Comparison of ENCODE assay signal across 26 mouse cellular contexts in the genomic region with DNA sequence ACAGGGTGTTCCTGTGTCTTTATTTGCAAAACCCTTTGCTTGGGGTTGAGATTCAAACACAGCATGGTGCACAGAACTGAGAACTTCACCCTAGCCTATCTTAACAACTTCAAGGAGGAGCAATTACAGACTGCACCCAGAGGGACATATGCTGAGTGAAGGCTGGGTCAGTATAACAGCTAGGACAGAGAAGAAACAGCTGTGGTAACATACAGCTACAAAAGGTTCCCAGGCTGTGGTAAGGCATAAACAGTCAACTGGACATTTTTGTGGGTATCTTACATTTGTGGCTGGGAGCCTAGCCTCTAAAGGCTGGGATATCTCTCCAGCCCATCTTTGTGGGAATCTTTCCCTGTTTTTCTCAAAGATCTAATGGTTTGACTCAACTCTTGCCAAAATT.
A peak's percentile ranks its signal among the peaks of the same experiment; 100 is the strongest.
DNase-seq lines count a peak whose midpoint lies in the region; ATAC-seq and TF ChIP-seq lines count a peak whose summit lies in the region.
"Had no signal": no experiment of that assay in that cellular context is flagged by ENCODE, and none has a peak within 500 bp of the region (broad histone marks: within the 10 kb centered on the region; RNA-seq: fewer than 3 reads in every experiment).

No protein-coding gene starts in this region.

- no peak for TF ChIP-seq CTCF in kidney, adult 2 months (conservative IDR thresholded peaks at IDR 0.05; ENCODE audit: insufficient read depth, insufficient read length, low read depth, low read length)
- no peak for TF ChIP-seq CTCF in stomach, postnatal 0 days (IDR thresholded peaks at IDR 0.05; ENCODE audit: low read depth)

- no peak for TF ChIP-seq EP300 in stomach, postnatal 0 days (optimal IDR thresholded peaks at IDR 0.05)

- no peaks in the 10 kb centered on the region for H3K36me3 ChIP-seq in heart, embryonic 11.5 days (ENCODE audit: control insufficient read depth, insufficient read depth, low read length)
- no peaks in the 10 kb centered on the region for H3K36me3 ChIP-seq in kidney, embryonic 15.5 days
- no peaks in the 10 kb centered on the region for H3K36me3 ChIP-seq in kidney, adult 2 months (ENCODE audit: control insufficient read depth, insufficient read depth, low read length)
- H3K36me3 ChIP-seq in stomach, embryonic 16.5 days (ENCODE audit: control insufficient read depth, insufficient read depth, low read length) = no peaks in the 10 kb centered on the region
- H3K36me3 ChIP-seq in stomach, postnatal 0 days (ENCODE audit: control insufficient read depth, insufficient read depth, low read length) = no peaks in the 10 kb centered on the region
- H3K36me3 ChIP-seq: embryonic facial prominence, embryonic 12.5 days; forebrain, embryonic 12.5 days; forebrain, embryonic 15.5 days; G1E; heart, embryonic 10.5 days; hindbrain, embryonic 12.5 days; hindbrain, embryonic 15.5 days had no signal

- H3K27me3 ChIP-seq in heart, embryonic 11.5 days (ENCODE audit: control insufficient read depth, insufficient read depth, low read length) = no peaks in the 10 kb centered on the region
- H3K27me3 ChIP-seq in kidney, embryonic 15.5 days = no peaks in the 10 kb centered on the region
- H3K27me3 ChIP-seq in kidney, adult 2 months (replicated peaks; ENCODE audit: control insufficient read depth, insufficient read depth, low read length) = no peaks in the 10 kb centered on the region
- H3K27me3 ChIP-seq in stomach, embryonic 16.5 days (ENCODE audit: control insufficient read depth, insufficient read depth, low read length) = no peaks in the 10 kb centered on the region
- H3K27me3 ChIP-seq in stomach, postnatal 0 days (ENCODE audit: control insufficient read depth, insufficient read depth, low read length) = no peaks in the 10 kb centered on the region
- H3K27me3 ChIP-seq: CH12.LX; embryonic facial prominence, embryonic 12.5 days; forebrain, embryonic 12.5 days; forebrain, embryonic 15.5 days; hindbrain, embryonic 12.5 days; hindbrain, embryonic 15.5 days; Patski had no signal

- peak; percentile 23 for DNase-seq in heart, adult 11 months
- DNase-seq in kidney, postnatal 36 days = no peak
- peak; percentile 5 for DNase-seq in kidney, postnatal 10 days
- no peak for DNase-seq in kidney, adult 2 months
- DNase-seq in stomach, postnatal 0 days (ENCODE audit: low spot score) = no peak
- DNase-seq: adrenal gland, postnatal 10 days; adrenal gland, postnatal 36 days; B cell, adult 2 months; cerebellum, adult 18-20 months; cerebellum, adult 9-10 months; cerebellum, postnatal 14 days; gastrocnemius, postnatal 25 days; heart, adult 2 months had no signal

- no peak overlapping the region for H3K27ac ChIP-seq in heart, embryonic 11.5 days (ENCODE audit: low read depth, low read length)
- no peak overlapping the region for H3K27ac ChIP-seq in kidney, embryonic 15.5 days
- no peak overlapping the region for H3K27ac ChIP-seq in kidney, adult 2 months (ENCODE audit: insufficient read depth, low read depth, low read length)
- H3K27ac ChIP-seq in stomach, embryonic 16.5 days (ENCODE audit: low read length) = no peak overlapping the region
- no peak overlapping the region for H3K27ac ChIP-seq in stomach, postnatal 0 days (replicated peaks)
- H3K27ac ChIP-seq: embryonic facial prominence, embryonic 12.5 days; forebrain, embryonic 12.5 days; forebrain, embryonic 15.5 days; heart, adult 2 months; heart, embryonic 10.5 days; hindbrain, embryonic 12.5 days; hindbrain, embryonic 15.5 days had no signal

- no peaks in the 10 kb centered on the region for H3K9me3 ChIP-seq in heart, embryonic 11.5 days (replicated peaks; ENCODE audit: control insufficient read depth, low read length)
- H3K9me3 ChIP-seq in kidney, embryonic 15.5 days (replicated peaks) = no peaks in the 10 kb centered on the region
- no peaks in the 10 kb centered on the region for H3K9me3 ChIP-seq in stomach, embryonic 16.5 days (replicated peaks; ENCODE audit: control insufficient read depth, low read length)
- H3K9me3 ChIP-seq in stomach, postnatal 0 days (ENCODE audit: control insufficient read depth, low read length) = no peaks in the 10 kb centered on the region
- H3K9me3 ChIP-seq: embryonic facial prominence, embryonic 12.5 days; forebrain, embryonic 12.5 days; forebrain, embryonic 15.5 days; heart, embryonic 10.5 days; hindbrain, embryonic 12.5 days; hindbrain, embryonic 15.5 days had no signal

- no peak for ATAC-seq in heart, embryonic 11.5 days (replicated peaks; ENCODE audit: insufficient number of reproducible peaks, low FRiP score, low TSS enrichment)
- ATAC-seq in kidney, embryonic 15.5 days (replicated peaks; ENCODE audit: low FRiP score) = peak; percentile 66; the same call in 1 of the 2 replicates
- 0 out of 2 replicates have a peak, but pooled peaks have one; percentile 40 for ATAC-seq in stomach, embryonic 16.5 days (ENCODE audit: insufficient read depth, low FRiP score)
- no peak for ATAC-seq in stomach, postnatal 0 days (ENCODE audit: low FRiP score, low TSS enrichment)
- ATAC-seq: forebrain, embryonic 15.5 days; Patski had no signal

- H3K4me3 ChIP-seq in heart, embryonic 11.5 days (ENCODE audit: low read depth, low read length) = no peak overlapping the region
- H3K4me3 ChIP-seq in kidney, embryonic 15.5 days (replicated peaks) = no peak overlapping the region
- H3K4me3 ChIP-seq in kidney, adult 2 months (ENCODE audit: insufficient read depth, low read depth, low read length) = no peak overlapping the region
- H3K4me3 ChIP-seq in stomach, embryonic 16.5 days (replicated peaks; ENCODE audit: low read length) = no peak overlapping the region
- no peak overlapping the region for H3K4me3 ChIP-seq in stomach, postnatal 0 days (ENCODE audit: low read depth, low read length)
- H3K4me3 ChIP-seq: embryonic facial prominence, embryonic 12.5 days; erythroblast, embryonic 14.5 days; forebrain, embryonic 12.5 days; forebrain, embryonic 15.5 days; heart, adult 2 months; heart, embryonic 10.5 days; hindbrain, embryonic 12.5 days; hindbrain, embryonic 15.5 days had no signal

- peaks cover 4% of the 10 kb centered on the region; the same call in 1 of the 2 replicates for H3K4me1 ChIP-seq in heart, embryonic 11.5 days (ENCODE audit: control insufficient read depth, insufficient read depth, low read length)
- H3K4me1 ChIP-seq in kidney, embryonic 15.5 days = 0 out of 2 replicates have a peak, but pooled peaks cover 3% of the 10 kb centered on the region
- H3K4me1 ChIP-seq in kidney, adult 2 months (ENCODE audit: control insufficient read depth, insufficient read depth, low read length) = no peaks in the 10 kb centered on the region; the same call in 1 of the 2 replicates
- H3K4me1 ChIP-seq in stomach, embryonic 16.5 days (ENCODE audit: control insufficient read depth, insufficient read depth, low read length) = no peaks in the 10 kb centered on the region
- no peaks in the 10 kb centered on the region for H3K4me1 ChIP-seq in stomach, postnatal 0 days (replicated peaks; ENCODE audit: control insufficient read depth, insufficient read depth)
- H3K4me1 ChIP-seq: embryonic facial prominence, embryonic 12.5 days; forebrain, embryonic 12.5 days; forebrain, embryonic 15.5 days; hindbrain, embryonic 12.5 days had no signal

- H3K9ac ChIP-seq in heart, embryonic 11.5 days (ENCODE audit: low read depth, low read length) = no peak overlapping the region
- H3K9ac ChIP-seq in kidney, embryonic 15.5 days = no peak overlapping the region
- H3K9ac ChIP-seq in stomach, embryonic 16.5 days (ENCODE audit: low read length) = no peak overlapping the region
- no peak overlapping the region for H3K9ac ChIP-seq in stomach, postnatal 0 days (ENCODE audit: low read length)
- H3K9ac ChIP-seq: embryonic facial prominence, embryonic 12.5 days; forebrain, embryonic 12.5 days; forebrain, embryonic 15.5 days; hindbrain, embryonic 12.5 days; hindbrain, embryonic 15.5 days had no signal

- H3K4me2 ChIP-seq in heart, embryonic 11.5 days = no peak overlapping the region
- H3K4me2 ChIP-seq in kidney, embryonic 15.5 days = no peak overlapping the region
- H3K4me2 ChIP-seq in stomach, embryonic 16.5 days (ENCODE audit: low read depth, low read length) = no peak overlapping the region
- no peak overlapping the region for H3K4me2 ChIP-seq in stomach, postnatal 0 days (replicated peaks; ENCODE audit: low read depth)
- H3K4me2 ChIP-seq: embryonic facial prominence, embryonic 12.5 days; forebrain, embryonic 12.5 days; forebrain, embryonic 15.5 days; hindbrain, embryonic 12.5 days; hindbrain, embryonic 15.5 days had no signal

- no peak for TF ChIP-seq POLR2A in kidney, adult 2 months (IDR thresholded peaks at IDR 0.05; ENCODE audit: low read depth, low read length)

Comparison
In these comparisons a context has a peak if more than half of its experiments do, and no peak if none do; other contexts are left out.
1. DNase-seq: peak in heart, adult 11 months (single experiment) and kidney, postnatal 10 days (single experiment); none in kidney, postnatal 36 days (0 of 2), kidney, adult 2 months (single experiment) and stomach, postnatal 0 days (single experiment).
2. ATAC-seq: peak in kidney, embryonic 15.5 days (single experiment) and stomach, embryonic 16.5 days (single experiment); none in heart, embryonic 11.5 days (single experiment) and stomach, postnatal 0 days (single experiment).